Mouse (Mus musculus): ENCODE measurements around the gene Hist1h4f. TPM values are rescaled to one million over a fixed set of nuclear protein-coding genes. Genes with fewer than 3 reads are reported as not detected.
"Not testable (repeated sequence)": the region's sequence is repeated elsewhere in the genome, so short reads cannot be mapped to it uniquely, and the experiment has no call there.

Gene Hist1h4f
- polyA plus RNA-seq, 1 experiment = 4.7 TPM

GRCm38 (mm10) chr13:23576906-23577639, 25.6 kb upstream of the Hist1h4f start:
- TF ChIP-seq POLR2A (IDR thresholded peaks at IDR 0.05; ENCODE audit: borderline replicate concordance, low read depth, low read length) (no peak), CTCF (IDR thresholded peaks at IDR 0.05; ENCODE audit: low read depth, low read length) (no peak)
- Histone ChIP-seq H3K27ac (ENCODE audit: insufficient read depth, low read depth, low read length) (peak overlapping the region; percentile 81; the same call in 1 of the 2 replicates), H3K4me1 (ENCODE audit: control insufficient read depth, insufficient read depth, low read length) (peaks cover 12% of the 10 kb centered on the region), H3K4me3 (ENCODE audit: insufficient read depth, low read length) (peak overlapping the region; percentile 63)

DNA sequence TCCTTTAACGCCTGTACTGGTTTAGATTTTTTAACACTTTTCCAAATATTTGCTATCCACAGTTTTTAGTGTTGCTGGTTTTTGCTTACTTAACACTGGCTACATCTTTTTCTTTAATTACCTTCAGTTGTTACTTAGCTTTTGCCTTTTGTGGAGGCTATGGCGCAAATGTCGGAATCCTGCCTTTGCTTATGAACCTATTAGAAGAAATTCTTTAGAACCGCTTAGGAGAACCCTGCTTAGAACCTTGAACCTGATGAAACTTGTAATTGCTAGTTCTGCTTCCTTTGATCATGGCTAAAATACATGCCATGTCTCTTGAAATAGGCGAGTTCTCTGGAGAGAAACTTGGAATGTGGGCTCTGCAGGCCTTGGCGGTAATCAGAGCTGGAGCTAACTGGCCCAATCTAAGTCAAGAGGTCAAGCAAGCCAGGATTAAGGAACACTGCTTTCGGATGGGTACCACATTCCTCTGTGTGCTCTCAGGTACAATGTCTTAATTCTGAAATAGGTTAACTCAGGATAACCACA, 25.0 kb upstream of the Hist1h4f start:
- H3K27ac ChIP-seq (ENCODE audit: insufficient read depth, low read depth, low read length) = peak overlapping the region; percentile 81

GRCm38 (mm10) chr13:23575864-23576313, 24.4 kb upstream of the Hist1h4f start:
- peak overlapping the region; percentile 81 for H3K27ac ChIP-seq (ENCODE audit: insufficient read depth, low read depth, low read length)
- H3K4me3 ChIP-seq (ENCODE audit: insufficient read depth, low read length) = peak overlapping the region; percentile 63
- peaks cover 12% of the 10 kb centered on the region for H3K4me1 ChIP-seq (ENCODE audit: control insufficient read depth, insufficient read depth, low read length)

More for the DNA sequence above, 25.0 kb upstream of the Hist1h4f start:
- peaks cover 12% of the 10 kb centered on the region for H3K4me1 ChIP-seq (ENCODE audit: control insufficient read depth, insufficient read depth, low read length)
- peak overlapping the region; percentile 63 for H3K4me3 ChIP-seq (ENCODE audit: insufficient read depth, low read length)
- no peak for TF ChIP-seq CTCF (IDR thresholded peaks at IDR 0.05; ENCODE audit: low read depth, low read length)
- no peak for TF ChIP-seq POLR2A (IDR thresholded peaks at IDR 0.05; ENCODE audit: borderline replicate concordance, low read depth, low read length)

DNA sequence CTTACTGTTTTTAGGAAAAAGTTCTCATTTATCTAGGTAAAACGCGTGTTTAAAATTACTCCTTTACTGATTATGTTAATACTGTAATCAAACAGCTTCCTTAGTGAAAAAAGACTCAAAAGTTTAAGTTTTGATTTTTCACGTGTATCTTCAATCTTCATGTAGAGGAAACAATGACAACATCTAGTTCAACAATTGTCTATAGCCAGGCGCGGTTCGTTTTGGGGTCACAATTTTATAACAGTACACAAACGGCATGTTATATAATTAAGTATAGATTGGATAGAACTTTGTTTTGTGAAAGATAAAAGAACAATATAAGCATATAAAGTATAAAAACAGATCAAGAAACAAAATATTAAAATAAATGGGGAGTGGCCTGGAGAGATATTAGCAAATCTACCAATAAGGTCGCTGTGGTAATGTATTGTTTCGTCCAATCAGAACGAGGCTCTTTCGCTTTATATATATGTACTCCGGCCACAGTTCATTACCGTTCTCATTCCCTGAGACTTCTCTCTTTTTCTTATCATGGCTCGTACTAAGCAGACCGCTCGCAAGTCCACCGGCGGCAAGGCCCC, 23.9 kb upstream of the Hist1h4f start, which contains the start of gene Hist1h3d:
TSS of gene Hist1h3d (plus strand) at position 493 of the 581 bp plus-strand sequence.
- Histone ChIP-seq H3K27ac (ENCODE audit: insufficient read depth, low read depth, low read length) (peak within 1 kb of the TSS; percentile 83), H3K4me1 (ENCODE audit: control insufficient read depth, insufficient read depth, low read length) (peaks cover 10% of the 10 kb centered on the region), H3K4me3 (ENCODE audit: insufficient read depth, low read length) (peak within 1 kb of the TSS; percentile 63)
- TF ChIP-seq POLR2A (IDR thresholded peaks at IDR 0.05; ENCODE audit: borderline replicate concordance, low read depth, low read length) (no peak), CTCF (IDR thresholded peaks at IDR 0.05; ENCODE audit: low read depth, low read length) (no peak)

DNA sequence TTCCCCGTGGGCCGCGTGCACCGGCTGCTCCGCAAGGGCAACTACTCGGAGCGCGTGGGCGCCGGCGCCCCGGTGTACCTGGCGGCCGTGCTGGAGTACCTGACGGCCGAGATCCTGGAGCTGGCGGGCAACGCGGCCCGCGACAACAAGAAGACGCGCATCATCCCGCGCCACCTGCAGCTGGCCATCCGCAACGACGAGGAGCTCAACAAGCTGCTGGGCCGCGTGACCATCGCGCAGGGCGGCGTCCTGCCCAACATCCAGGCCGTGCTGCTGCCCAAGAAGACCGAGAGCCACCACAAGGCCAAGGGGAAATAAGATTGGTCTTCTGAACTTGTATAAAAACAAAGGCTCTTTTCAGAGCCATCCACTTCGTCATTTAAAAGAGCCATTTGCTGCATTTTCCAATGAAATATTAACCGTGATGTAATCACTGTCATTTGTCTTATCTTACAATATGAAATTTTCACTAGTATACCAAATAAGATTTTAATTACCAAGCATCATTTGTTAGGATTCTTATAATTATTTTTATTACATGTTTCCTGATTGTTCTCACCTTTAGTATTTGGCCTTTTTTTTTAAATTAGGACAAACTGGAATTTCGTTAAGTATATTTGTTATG, 23.2 kb upstream of the Hist1h4f start:
- H3K4me3 ChIP-seq (ENCODE audit: insufficient read depth, low read length) = peak overlapping the region; percentile 42; the same call in 1 of the 2 replicates
- H3K4me1 ChIP-seq (ENCODE audit: control insufficient read depth, insufficient read depth, low read length) = peaks cover 13% of the 10 kb centered on the region
- peak overlapping the region; percentile 83 for H3K27ac ChIP-seq (ENCODE audit: insufficient read depth, low read depth, low read length)

DNA sequence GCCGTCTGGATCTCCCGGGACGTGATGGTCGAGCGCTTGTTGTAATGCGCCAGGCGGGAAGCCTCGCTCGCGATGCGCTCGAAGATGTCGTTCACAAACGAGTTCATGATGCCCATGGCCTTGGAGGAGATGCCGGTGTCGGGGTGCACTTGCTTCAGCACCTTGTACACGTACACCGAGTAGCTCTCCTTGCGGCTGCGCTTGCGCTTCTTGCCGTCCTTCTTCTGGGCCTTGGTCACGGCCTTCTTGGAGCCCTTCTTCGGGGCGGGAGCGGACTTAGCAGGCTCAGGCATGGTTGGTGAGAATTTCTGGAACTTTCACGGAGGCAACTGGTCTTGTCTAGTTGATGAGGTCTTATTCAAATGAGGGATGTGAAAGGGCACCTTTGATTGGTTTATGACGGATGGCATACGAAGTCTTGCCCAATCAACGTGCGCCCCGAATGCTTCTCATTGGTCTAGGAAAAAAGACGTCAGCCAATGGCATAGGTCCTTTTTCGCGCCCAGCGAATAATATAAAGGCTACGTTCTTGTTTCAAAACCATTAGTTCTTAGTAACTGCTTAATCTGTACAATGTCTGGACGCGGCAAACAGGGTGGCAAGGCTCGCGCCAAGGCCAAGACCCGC, 22.6 kb upstream of the Hist1h4f start, which contains the start of the genes Hist1h2bf and Hist1h2ad:
TSS of gene Hist1h2bf (minus strand) at position 299 of the 627 bp plus-strand sequence.
TSS of gene Hist1h2ad (plus strand) at position 484 of the 627 bp plus-strand sequence.
- peaks cover 15% of the 10 kb centered on the region for H3K4me1 ChIP-seq (ENCODE audit: control insufficient read depth, insufficient read depth, low read length)
- H3K4me3 ChIP-seq (ENCODE audit: insufficient read depth, low read length) = peak within 1 kb of the TSS; percentile 53
- peak within 1 kb of the TSS; percentile 83 for H3K27ac ChIP-seq (ENCODE audit: insufficient read depth, low read depth, low read length)

DNA sequence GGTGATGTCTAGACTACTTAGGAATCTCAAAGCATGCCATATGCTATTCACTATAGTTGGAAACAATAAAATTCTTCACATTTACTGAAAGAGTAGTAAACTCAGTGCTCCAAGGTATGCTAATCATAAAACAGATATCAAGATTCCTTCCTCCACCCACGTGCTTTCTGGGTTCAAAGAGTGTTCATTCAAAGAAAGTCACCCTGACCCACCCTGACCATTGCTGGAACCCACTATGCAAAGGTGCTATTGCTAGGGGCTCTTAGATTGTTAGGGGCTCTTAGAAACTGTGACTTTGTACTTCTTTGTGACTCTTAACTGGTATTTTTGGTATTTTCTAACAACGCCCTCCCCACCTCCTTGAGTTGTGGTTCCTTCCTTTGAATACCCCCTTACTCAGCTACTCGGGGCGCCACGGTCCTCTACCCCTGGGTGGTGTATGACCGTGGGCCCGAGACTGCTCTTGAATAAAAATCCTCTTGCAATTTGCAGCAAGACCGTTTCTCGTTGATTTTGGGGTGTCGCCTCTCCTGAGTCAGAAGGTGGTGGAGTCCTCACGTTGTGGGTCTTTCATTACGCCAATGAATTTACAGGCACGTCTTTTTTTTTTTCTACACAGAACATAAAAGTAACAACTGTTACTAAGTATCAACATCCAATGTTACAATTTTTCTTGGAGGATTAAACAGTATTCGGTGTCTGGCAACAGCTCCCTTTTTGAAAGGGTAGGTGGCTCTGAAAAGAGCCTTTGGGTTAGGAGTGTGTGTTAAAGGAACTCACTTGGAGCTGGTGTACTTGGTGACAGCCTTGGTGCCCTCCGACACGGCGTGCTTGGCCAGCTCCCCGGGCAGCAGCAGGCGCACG, 21.8 kb upstream of the Hist1h4f start:
- Histone ChIP-seq H3K4me3 (ENCODE audit: insufficient read depth, low read length) (peak overlapping the region; percentile 53), H3K27ac (ENCODE audit: insufficient read depth, low read depth, low read length) (peak overlapping the region; percentile 81)

DNA sequence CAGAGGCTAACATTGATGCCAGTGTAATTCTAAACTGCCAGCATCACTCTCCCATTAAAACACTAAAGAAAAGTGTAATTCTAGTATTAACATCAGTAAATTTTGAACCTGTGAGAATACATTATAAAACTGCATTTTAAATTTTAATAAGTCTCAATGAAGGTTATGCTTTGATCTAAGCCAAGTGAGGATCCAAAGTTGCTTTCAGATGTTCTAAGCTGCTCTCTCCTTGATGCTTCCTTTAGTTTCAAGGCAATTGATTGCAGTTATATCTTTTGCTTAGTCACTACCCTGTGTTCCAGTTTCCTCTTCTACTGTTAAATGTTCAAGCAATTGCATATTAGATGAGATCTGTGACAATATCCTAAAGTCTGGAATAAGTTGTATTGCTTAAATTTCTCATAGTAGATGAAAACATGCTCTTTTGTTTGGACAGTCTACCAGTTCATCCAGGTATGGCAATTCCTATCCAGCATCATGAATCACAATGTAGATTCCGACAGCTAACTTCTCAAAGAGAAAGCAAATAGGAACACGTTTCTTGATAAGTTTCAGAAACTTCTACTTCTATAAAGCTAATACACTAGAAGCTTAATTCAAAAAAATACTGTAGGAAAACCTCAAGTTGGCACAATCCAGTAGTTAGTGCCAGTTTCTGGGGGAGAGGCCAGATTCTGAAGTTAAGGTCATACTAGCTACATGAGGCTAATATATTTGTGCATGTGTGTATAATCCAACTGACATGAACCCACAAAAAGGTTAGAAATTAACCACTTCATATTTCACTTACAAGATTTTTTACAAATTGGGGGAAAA, 21.0 kb upstream of the Hist1h4f start:
- Histone ChIP-seq H3K4me3 (ENCODE audit: insufficient read depth, low read length) (no peak overlapping the region; the same call in 1 of the 2 replicates), H3K27ac (ENCODE audit: insufficient read depth, low read depth, low read length) (peak overlapping the region; percentile 75)
- TF ChIP-seq CTCF (IDR thresholded peaks at IDR 0.05; ENCODE audit: low read depth, low read length) = no peak
- no peak for TF ChIP-seq POLR2A (IDR thresholded peaks at IDR 0.05; ENCODE audit: borderline replicate concordance, low read depth, low read length)

More for the DNA sequence above, 21.8 kb upstream of the Hist1h4f start:
- H3K4me1 ChIP-seq (ENCODE audit: control insufficient read depth, insufficient read depth, low read length) = peaks cover 15% of the 10 kb centered on the region

DNA sequence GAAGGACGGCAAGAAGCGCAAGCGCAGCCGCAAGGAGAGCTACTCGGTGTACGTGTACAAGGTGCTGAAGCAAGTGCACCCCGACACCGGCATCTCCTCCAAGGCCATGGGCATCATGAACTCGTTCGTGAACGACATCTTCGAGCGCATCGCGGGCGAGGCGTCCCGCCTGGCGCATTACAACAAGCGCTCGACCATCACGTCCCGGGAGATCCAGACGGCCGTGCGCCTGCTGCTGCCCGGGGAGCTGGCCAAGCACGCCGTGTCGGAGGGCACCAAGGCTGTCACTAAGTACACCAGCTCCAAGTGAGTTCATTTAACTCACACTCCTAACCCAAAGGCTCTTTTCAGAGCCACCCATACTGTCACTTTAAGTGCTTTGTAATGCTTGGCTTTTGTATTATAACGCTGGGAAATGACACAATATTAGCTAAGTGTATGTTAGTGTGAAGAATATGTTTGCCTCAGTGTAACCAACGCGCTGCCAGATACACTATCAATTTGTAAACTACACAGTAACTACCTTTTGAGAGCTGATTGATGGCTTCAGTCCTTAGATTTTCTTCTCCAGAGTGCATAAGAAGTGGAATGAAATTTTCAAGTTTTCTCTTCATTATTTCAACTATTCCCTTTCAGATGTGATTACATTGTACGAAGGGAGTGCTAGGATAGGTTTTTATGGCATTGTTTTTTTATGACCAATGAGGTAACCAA, 20.2 kb upstream of the Hist1h4f start:
- H3K27ac ChIP-seq (ENCODE audit: insufficient read depth, low read depth, low read length) = peak overlapping the region; percentile 75
- peak overlapping the region; percentile 57 for H3K4me3 ChIP-seq (ENCODE audit: insufficient read depth, low read length)
- H3K4me1 ChIP-seq (ENCODE audit: control insufficient read depth, insufficient read depth, low read length) = not testable (repeated sequence)

More for the DNA sequence above, 21.0 kb upstream of the Hist1h4f start:
- H3K4me1 ChIP-seq (ENCODE audit: control insufficient read depth, insufficient read depth, low read length) = peaks cover 13% of the 10 kb centered on the region

Measured in bone marrow macrophage, adult 2 months (primary cell).